Mouse (Mus musculus) lung, adult 2 months (tissue): ENCODE data around the gene Magi2.

Source experiments
- CTCF ChIP-seq: fragments of 200-500 bp; IDR thresholded peaks from 2 replicates; pipeline ENCODE4 v1.5.1; 2011; ENCODE audit warnings: mild to moderate bottlenecking, low read length, control low read depth; ENCODE audit not compliant: insufficient read depth
- POLR2A ChIP-seq: fragments of 200-500 bp; IDR thresholded peaks from 2 replicates; pipeline ENCODE4 v1.6.1; 2011; ENCODE audit warnings: low read depth, mild to moderate bottlenecking, control low read depth, low read length, borderline replicate concordance; ENCODE audit errors: extremely low read depth

GRCm38 (mm10) chr5:20153359-20154125 lies 926.7 kb downstream of the Magi2 start:
- TF ChIP-seq CTCF (no peak), POLR2A (no peak)
